Mouse (Mus musculus): ENCODE data around the gene Mrnip. TPM values are rescaled to one million over a fixed set of nuclear protein-coding genes. Genes with fewer than 3 reads are reported as not detected.
"Not testable (repeated sequence)": the region's sequence is repeated elsewhere in the genome, so short reads cannot be mapped to it uniquely, and the experiment has no call there.

Mrnip gene
- polyA plus RNA-seq (2012), result 8.3 and 14.5 TPM in 2 replicates

DNA sequence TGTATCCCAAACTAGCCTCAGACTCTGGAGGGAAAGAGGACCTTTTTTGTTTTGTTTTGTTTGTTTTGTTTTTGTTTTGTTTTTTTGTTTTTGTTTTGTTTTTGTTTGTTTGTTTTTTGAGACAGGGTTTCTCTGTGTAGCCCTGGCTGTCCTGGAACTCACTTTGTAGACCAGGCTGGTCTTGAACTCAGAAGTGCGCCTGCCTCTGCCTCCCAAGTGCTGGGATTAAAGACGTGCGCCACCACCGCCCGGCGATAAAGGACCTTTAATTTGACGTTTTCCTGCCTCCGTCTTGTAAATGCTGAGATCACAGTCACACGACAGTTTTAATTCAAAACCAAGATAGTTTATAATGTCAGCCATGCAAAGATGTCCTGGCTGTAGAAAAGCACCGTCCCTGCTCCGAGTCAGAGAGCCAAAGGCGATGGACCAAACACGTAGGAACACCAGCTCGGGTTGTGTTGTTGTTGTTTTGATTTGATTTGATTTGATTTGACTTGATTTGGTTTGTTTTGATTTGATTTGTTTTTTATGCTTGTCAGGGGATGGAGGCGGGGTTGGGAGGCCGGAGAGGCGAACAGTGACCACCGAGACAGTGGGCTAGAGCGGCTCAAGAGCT is at the start of gene Mrnip:
Mrnip (plus strand) TSS at position 334 of the 619 bp plus-strand sequence.
- not testable (repeated sequence) for TF ChIP-seq GATA1 (IDR thresholded peaks at IDR 0.05; ENCODE audit: low read length)

DNA sequence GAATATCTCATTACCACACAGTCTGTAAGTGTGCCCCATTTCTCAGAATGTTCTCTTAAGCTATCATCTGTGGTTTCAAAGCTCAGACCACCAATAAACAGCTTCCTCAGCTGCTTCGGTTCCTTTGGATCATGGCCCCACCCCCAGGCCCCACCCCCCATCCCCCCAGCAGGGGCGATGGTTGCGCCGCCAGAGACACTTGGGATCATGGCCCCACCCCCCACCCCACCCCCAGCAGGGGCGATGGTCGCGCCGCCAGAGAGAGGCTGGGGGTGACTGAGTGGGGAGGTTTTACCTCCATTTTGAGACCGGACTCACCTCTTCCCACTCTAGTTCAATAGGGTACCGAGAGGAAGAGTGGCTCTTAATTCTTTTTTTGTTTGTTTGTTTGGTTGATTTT is 46.5 kb upstream of the Mrnip start:
- TF ChIP-seq GATA1 (IDR thresholded peaks at IDR 0.05; ENCODE audit: low read length), result no peak

DNA sequence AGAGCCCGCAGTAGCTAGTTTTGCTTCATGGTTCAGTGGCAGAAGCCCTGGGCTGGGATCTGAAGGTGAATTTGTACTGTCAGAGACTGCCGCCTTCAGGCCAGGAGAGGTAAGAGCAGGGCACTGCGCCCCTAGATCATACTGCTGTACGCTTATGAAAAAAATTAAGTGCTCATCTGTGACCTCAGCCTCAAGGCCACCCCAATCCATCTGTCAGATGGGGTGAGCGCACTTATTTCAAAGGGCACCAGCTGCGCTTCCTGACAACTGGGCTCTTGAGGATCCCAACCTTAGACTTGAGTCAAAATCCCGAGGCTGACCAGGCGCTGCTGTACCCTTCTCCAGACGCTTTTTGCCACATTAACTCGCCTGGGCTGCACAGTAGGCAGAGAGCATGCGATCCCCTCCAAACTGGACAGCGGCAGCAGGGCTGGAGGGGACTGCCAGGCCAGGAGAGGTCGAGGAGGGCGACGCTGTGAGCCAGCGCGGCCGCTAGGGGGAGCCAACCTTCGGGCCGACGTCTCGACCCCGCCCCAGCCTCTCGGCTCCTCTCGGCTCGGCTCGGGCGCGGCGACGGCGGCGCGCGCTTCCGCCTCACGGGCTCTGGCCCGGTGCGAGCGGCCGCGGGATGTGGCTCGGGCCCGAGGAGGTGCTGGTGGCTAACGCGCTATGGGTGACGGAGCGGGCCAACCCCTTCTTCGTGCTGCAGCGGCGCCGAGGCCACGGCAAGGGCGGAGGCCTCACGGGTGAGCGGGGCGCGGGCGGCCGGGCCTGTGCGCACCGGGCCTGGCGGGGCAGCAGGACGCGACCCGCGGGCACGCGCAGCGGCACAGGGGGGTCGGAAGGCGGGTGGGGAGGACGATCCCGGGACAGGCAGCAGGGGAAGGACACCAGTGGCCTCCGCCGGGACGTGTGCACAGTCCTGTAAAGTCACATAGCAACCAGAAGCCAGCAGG is 43.2 kb upstream of the Mrnip start, which contains the start of gene Tbc1d9b:
Tbc1d9b (plus strand) TSS at position 586 of the 956 bp plus-strand sequence.
- no peak for TF ChIP-seq GATA1 (IDR thresholded peaks at IDR 0.05; ENCODE audit: low read length)

DNA sequence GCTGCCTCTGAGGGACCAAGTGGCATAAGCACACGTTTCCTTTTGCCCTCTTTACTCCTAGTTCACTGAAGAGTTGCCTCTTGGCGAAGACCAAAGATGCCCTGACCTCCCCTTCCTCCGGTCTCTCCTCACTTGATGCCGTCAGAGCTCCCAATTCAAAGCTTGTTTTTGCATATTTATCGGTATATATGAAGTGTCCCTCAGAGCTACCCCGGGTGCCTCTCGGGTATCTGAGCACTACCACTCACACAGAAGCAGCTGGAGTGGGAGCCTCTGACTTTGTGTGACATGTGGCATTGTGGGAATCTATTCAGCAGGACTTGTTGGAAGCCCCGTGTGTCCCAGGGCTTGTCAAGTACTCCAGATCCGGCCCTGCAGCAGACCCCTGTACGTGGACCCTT is 42.4 kb upstream of the Mrnip start:
- no peak for TF ChIP-seq GATA1 (IDR thresholded peaks at IDR 0.05; ENCODE audit: low read length)

DNA sequence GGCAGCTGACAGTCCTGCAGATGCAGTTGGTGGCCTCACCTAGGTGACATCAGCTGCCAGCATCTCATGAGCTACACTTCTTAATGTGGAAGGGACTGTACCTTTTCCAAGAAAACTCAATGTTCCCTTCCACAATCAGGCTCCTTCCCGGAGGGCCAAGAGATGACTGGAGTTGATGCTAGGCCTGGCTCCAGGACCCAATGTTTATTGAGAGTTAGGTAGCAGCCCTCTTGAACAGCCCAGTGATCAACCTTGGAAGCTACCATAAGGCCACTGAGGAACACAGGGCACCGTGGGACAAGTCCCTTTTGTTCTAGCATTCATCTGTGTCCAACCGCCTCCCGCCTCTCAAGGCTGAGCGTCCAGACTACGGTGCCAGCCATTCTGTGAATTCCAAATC is 42.0 kb upstream of the Mrnip start:
- TF ChIP-seq GATA1 (IDR thresholded peaks at IDR 0.05; ENCODE audit: low read length), result no peak

DNA sequence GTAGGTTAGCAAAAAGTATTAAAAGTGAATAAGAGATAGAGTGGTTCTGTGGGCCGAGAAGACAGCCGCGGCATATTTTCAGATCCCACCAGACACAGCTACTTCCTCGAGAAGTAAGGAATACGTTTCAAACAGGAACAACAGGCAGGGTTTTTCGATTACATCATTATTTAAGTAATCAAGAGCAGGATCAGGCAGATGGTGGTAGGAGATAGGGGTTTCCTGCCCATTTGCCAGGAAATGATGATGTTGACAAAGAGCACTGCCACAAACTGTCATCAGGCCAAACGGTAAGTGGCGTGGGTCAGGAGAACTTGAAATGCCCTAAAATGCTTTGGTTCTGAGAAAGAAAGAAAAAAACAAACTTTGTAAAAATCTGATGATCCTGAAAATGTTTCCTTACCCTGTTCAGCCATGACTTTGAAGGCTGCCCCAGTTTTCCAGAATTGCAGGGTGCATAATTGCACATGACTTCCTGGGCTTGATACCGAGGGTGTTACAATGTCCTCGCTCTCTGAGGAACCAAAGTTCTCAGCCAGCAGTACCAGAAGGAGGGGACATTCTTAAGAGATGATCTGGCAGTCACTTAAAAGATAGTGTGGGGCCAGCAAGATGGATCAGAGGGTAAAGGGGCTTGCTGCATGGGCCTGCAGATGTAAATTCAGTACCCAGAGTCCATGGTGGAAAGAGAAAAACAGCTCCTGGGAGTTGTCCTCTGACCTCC is 39.9 kb upstream of the Mrnip start:
- peak; percentile 17 for TF ChIP-seq GATA1 (IDR thresholded peaks at IDR 0.05; ENCODE audit: low read length)

DNA sequence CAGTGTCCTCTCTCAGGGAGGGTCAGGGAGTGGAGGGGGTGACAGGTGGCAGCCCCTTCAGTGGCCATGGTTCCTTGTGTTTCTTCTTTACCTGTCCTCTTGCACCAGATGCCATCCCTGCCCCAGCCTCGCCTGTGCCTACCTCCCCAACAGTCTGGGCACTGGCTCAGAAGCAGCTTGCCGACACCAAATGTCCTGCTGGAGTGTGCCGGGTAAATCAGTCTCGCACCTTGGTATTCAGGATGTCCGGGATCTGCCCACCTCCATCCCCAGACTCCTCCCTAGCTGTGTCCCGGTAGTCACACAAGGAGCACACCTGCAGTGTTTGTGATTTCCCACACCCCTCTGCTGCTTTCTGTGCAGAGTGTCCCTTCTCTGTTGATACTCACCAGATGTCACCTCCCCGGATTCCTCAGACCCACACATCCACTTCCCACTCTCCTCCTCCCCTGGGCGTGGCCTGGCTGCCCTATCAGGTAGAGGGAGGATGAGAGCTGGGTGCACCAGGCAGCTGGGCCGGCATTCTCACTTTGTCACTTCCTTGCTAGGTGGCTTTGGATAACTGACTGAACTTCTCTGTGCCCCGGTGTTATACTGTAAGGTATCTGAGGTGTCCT is 35.9 kb upstream of the Mrnip start:
- no peak for TF ChIP-seq GATA1 (IDR thresholded peaks at IDR 0.05; ENCODE audit: low read length)

DNA sequence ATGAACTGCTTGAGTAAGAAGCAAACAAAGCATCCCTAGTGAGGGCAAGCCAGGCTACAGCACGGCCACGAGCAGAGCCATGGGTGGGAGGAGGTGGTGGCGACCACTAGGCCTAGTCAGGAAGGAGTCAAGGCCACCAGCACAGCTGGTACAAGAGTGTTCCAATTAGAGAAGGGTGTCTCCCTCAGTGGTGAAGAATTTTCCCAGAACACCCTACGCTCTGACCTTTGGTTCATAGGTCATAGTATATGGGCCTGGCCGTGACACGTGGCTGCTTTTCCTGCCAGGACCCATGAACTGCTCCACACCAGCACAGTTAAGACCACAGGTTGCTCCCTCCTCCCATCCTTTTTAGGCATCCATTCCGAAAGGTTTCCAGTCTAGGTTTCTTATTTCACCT is 34.7 kb upstream of the Mrnip start:
- TF ChIP-seq GATA1 (IDR thresholded peaks at IDR 0.05; ENCODE audit: low read length), result no peak

DNA sequence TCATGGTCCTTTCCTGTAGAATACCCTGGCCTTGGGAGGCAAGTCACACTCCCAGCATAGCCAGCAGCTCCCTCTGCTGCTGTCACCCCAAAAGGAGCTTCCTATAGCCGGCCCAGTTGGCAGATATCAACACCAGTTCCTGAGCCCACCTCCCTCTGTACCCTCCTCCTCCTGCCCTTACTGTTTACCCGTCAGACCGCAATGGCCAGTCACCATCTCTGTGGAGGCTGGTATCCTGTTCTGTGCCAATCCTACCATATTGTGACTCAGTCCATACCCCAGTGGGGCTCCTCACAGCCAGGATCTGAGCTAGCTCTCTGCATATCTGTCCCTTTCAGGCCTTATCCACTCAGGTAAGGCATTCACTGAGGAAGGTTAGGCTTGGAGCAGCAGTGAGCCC is 28.7 kb upstream of the Mrnip start:
- no peak for TF ChIP-seq GATA1 (IDR thresholded peaks at IDR 0.05; ENCODE audit: low read length)

DNA sequence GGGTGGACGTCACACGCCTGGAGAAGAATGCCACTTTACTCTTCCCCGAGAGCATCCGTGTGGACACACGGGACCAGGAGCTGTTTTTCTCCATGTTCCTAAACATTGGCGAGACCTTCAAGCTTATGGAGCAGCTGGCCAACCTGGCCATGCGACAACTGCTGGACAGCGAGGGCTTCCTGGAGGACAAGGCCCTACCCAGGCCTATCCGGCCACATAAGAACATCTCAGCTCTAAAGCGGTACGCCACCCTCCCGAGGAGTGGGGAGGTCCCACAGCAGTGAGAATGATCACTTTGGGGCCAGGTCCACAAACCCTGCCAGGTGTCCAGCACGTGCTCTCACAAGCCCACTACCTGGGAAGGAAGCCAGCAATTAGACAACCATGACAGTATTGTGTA is 28.1 kb upstream of the Mrnip start:
- TF ChIP-seq GATA1 (IDR thresholded peaks at IDR 0.05; ENCODE audit: low read length), result no peak

DNA sequence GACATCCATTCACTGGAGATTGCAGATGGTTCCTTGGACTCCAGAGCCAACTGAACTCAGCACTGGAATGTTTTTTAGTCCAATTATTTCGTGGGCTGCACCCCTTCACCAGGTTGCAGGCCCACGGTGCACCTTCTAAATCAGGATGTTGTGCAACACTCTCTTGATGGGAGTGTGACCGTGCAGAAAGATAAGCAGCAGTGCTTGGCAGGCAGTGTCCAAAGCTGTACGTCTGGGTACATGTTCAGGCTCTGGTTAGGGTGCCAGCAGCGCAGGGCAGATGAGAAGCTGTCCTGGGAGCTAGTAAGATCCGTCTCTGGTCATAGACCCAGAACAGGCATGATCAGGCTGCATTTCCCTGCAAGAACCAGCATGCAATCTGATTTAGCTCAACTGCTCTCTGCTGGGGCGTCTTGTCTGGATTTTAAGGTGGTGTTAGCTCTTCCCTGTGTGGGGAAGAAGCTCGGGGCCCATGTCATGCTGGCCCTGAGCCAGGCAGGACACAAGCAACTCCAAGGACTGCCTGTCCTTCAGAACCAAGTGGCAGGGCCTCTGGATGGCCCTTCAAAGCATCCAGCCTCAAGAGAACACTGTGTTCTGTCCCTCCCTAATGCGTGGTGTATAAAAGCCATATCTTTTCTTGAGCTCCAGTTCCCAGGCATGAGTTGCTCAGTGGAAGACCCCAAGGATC is 26.8 kb upstream of the Mrnip start:
- no peak for TF ChIP-seq GATA1 (IDR thresholded peaks at IDR 0.05; ENCODE audit: low read length)

DNA sequence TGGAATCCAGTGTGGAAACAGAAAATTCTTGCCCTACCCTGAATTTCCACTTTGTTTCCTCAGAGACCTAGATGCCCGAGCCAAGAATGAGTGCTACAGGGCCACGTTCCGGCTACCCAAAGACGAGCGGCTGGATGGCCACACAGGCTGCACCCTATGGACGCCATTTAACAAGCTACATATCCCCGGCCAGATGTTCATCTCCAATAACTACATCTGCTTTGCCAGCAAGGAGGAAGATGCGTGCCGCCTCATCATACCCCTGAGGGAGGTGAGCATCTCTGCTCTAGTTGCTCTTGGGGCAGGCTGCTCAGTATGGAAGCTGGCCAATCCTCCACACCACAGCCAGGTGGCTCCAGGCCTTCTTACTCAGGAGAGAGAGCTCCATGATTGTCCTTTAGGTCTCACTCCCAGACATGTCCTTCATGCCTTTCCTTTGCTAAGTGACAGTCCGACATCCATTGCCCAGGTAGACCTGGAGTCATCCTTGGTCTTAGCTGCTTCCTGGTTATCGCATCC is 26.2 kb upstream of the Mrnip start:
- no peak for TF ChIP-seq GATA1 (IDR thresholded peaks at IDR 0.05; ENCODE audit: low read length)

DNA sequence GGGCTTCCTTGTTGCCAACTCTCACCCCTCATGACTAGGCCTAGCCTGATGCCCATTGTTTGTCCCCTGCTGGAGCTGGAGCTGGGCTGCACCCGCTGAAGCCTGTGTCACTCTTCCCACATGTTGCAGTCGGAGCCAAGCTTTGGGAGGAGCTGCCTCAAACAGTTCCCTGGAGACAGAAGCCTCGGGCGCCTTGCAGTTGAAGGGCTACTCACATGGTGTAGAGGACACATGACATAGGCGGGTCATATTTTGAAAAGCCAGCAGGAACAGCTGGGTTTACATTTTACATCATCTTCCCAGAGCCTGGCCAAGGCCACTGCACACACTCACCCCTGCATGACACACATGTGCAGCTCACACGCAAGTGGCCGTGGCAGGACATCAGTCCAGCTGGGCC is 25.0 kb upstream of the Mrnip start:
- TF ChIP-seq GATA1 (IDR thresholded peaks at IDR 0.05; ENCODE audit: low read length), result no peak

DNA sequence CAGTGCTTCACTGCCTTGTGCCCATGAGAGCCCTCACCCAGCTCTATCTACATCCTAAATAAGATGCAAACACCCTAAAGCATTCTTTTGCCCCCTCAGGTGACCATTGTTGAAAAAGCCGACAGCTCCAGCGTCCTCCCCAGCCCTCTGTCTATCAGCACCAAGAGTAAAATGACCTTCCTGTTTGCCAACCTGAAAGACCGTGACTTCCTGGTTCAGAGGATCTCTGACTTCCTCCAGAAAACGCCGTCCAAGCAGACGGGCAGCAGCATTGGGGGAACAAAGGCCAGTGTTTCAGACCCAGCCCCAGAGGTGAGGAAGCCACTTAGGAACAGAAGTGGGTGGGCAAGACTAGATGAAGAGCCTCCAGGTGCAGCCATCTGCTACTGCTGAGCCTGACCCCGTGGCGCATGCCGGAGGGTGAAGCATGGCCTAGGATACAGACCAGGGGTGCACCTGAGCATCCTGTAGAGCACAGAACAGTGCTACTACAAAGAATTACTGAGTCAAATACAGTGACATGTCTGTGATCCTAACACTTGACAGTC is 24.6 kb upstream of the Mrnip start:
- no peak for TF ChIP-seq GATA1 (IDR thresholded peaks at IDR 0.05; ENCODE audit: low read length)
